8 mouse cellular contexts compared by ENCODE assay signal in the genomic region with DNA sequence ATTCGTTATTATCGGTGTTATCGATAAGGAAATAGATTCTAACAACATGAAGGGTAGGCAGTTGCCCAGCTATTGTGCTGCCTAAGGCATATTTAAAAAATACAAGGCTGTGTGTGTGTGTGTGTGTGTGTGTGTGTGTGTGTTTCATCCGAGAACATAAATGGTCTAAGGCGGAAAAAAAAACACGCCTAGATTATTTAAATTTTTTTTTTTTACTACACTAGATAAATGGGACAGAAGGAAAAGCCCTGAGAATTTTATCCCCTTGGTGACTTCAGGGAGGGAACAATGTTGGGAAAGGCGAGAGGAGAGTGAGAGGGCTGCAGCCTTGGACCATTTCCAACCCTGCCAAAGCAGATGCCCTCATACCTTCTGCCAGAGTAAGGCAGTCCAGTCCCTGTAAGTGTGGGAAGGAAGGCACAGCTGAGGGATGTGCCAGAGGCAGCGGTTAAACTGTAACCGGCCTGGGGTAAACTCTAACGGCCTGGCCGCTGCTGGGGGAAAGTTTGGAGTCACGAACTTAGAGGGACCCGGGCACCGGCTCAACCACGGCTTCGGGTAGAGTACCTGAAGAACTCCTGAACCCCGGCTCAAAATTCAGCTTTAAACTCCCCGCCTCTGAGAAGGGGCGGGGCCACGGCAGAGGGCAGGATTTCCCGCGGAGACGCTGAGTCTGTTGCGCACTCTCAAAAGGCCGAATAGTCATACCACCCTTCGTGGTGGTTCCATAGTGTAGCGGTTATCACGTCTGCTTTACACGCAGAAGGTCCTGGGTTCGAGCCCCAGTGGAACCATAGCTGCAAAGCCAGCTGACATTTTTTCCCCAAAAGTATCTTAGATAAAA. TPM values are rescaled to one million over a fixed set of nuclear protein-coding genes. Genes with fewer than 3 reads are reported as not detected.
DNase-seq lines count a peak whose midpoint lies in the region; ATAC-seq and TF ChIP-seq lines count a peak whose summit lies in the region.

No protein-coding gene starts in this region.

- 30% methylated on average over 30 of the region's 30 CpGs for WGBS in hindbrain, embryonic 12.5 days
- 26% methylated on average over 28 of the region's 30 CpGs for WGBS in lung, postnatal 0 days

- H3K4me3 ChIP-seq in hindbrain, embryonic 12.5 days, result peak overlapping the region; percentile 38
- H3K4me3 ChIP-seq in lung, postnatal 0 days (ENCODE audit: low read depth, low read length), result peak overlapping the region; percentile 43

- no peak for TF ChIP-seq EP300 in lung, postnatal 0 days (IDR thresholded peaks at IDR 0.05)

- H3K27me3 ChIP-seq in Patski, result peaks cover 7% of the 10 kb centered on the region
- peaks cover 22% of the 10 kb centered on the region for H3K27me3 ChIP-seq in hindbrain, embryonic 12.5 days
- no peaks in the 10 kb centered on the region for H3K27me3 ChIP-seq in lung, postnatal 0 days (replicated peaks; ENCODE audit: insufficient read depth, low read length)

- H3K36me3 ChIP-seq in hindbrain, embryonic 12.5 days, result no peaks in the 10 kb centered on the region
- H3K36me3 ChIP-seq in lung, postnatal 0 days (ENCODE audit: insufficient read depth, low read length), result no peaks in the 10 kb centered on the region

- no peaks in the 10 kb centered on the region for H3K9me3 ChIP-seq in hindbrain, embryonic 12.5 days (replicated peaks)
- no peaks in the 10 kb centered on the region for H3K9me3 ChIP-seq in lung, postnatal 0 days (ENCODE audit: low read length)

- no peak overlapping the region for H3K27ac ChIP-seq in hindbrain, embryonic 12.5 days
- H3K27ac ChIP-seq in lung, postnatal 0 days (ENCODE audit: low read length), result 0 out of 2 replicates have a peak overlapping the region, but pooled peaks have one; percentile 38

- POLR2A ChIA-PET in Patski (lab: Charles Lee), result no interaction called here

- TF ChIP-seq CTCF in Patski (IDR thresholded peaks at IDR 0.05), result no peak
- TF ChIP-seq CTCF in lung, postnatal 0 days (IDR thresholded peaks at IDR 0.05), result no peak

- peak; percentile 95 for ATAC-seq in Patski
- ATAC-seq in hindbrain, embryonic 12.5 days (ENCODE audit: low FRiP score), result peak; percentile 97
- ATAC-seq in lung, postnatal 0 days, result peak; percentile 97

- CTCF ChIA-PET in Patski (lab: Charles Lee), result interaction anchor here (1.0 kb wide), 1 partner anchor 11 kb away, joined by 3 read pairs; no protein-coding TSS in a partner anchor

- H3K4me1 ChIP-seq in hindbrain, embryonic 12.5 days, result no peaks in the 10 kb centered on the region
- H3K4me1 ChIP-seq in lung, postnatal 0 days (ENCODE audit: insufficient read depth, low read depth, low read length), result no peaks in the 10 kb centered on the region

- no peak overlapping the region for H3K9ac ChIP-seq in hindbrain, embryonic 12.5 days
- no peak overlapping the region for H3K9ac ChIP-seq in lung, postnatal 0 days (replicated peaks; ENCODE audit: low read depth)

- H3K4me2 ChIP-seq in hindbrain, embryonic 12.5 days (replicated peaks), result peak overlapping the region; percentile 46
- H3K4me2 ChIP-seq in lung, postnatal 0 days (replicated peaks; ENCODE audit: low read depth, low read length), result peak overlapping the region; percentile 46

- in situ Hi-C loops in Patski (cut with MboI; ENCODE audit: low pct_unique_long_range_greater_than_20kb), result no loop called here

- DNase-seq in Patski (ENCODE audit: low read depth, low spot score), result peak; percentile 41
- peak; percentile 93 to 94 for DNase-seq in cerebellum, postnatal 10 days
- peak; percentile 64 to 87 for DNase-seq in frontal cortex, postnatal 10 days (ENCODE audit: low spot score in 2 of 2)
- peak; percentile 95 for DNase-seq in layer of hippocampus, postnatal 10 days (ENCODE audit: low spot score in 2 of 2)
- peak; percentile 79 for DNase-seq in lung, postnatal 0 days (ENCODE audit: low spot score)
- peak; percentile 92 for DNase-seq in ovary, postnatal 10 days (ENCODE audit: low spot score)
- DNase-seq in thymus, postnatal 10 days (ENCODE audit: low spot score in 2 of 2), result peak; percentile 82 to 91

RNA-seq across cellular contexts. Expression of a gene that starts 2.2 kb away (rescaled TPM):
- not detected for polyA plus RNA-seq in Patski (2021)
- polyA plus RNA-seq in hindbrain, embryonic 12.5 days (2016; fragmentation: Nextera tagmentation; extraction: Ambion mirVana), result 0.09 and 0.10 TPM in 2 replicates
- total RNA-seq in layer of hippocampus, postnatal 10 days (2021), result under 1 TPM in 1 of 2 experiments, not detected in 1; 0.07 TPM
- 0.05 TPM in 1 of 2 replicates, not detected in the other for polyA plus RNA-seq in lung, postnatal 0 days (2015; fragmentation: Nextera tagmentation; extraction: Ambion mirVana)

RNA-seq across cellular contexts. Expression of a gene that starts 30.0 kb away (rescaled TPM):
- 0.05 TPM for polyA plus RNA-seq in Patski (2021)
- 0.48 and 0.49 TPM in 2 replicates for polyA plus RNA-seq in hindbrain, embryonic 12.5 days (2016; fragmentation: Nextera tagmentation; extraction: Ambion mirVana)
- total RNA-seq in layer of hippocampus, postnatal 10 days (2021), result 1 to 10 TPM; 1.3 to 3.7 TPM
- polyA plus RNA-seq in lung, postnatal 0 days (2015; fragmentation: Nextera tagmentation; extraction: Ambion mirVana), result 0.08 and 0.25 TPM in 2 replicates

Comparison
In these comparisons a context has a peak if more than half of its experiments do, and no peak if none do; other contexts are left out.
1. DNase-seq: peak in every context shown above with its lines; median percentile 95 in layer of hippocampus, postnatal 10 days; 94 in cerebellum, postnatal 10 days; 92 in ovary, postnatal 10 days; 86 in thymus, postnatal 10 days; 79 in lung, postnatal 0 days; 76 in frontal cortex, postnatal 10 days; 41 in Patski.